Mouse (Mus musculus): ENCODE data around the gene Cdhr5. TPM values are rescaled to one million over a fixed set of nuclear protein-coding genes. Genes with fewer than 3 reads are reported as not detected.
A peak's percentile ranks its signal among the peaks of the same experiment; 100 is the strongest.

The Cdhr5 gene
- polyA plus RNA-seq, 1 experiment from 2014 or later: 1.6 TPM

GRCm38 (mm10) chr7:141301386-141301785 is 24.8 kb upstream of the Cdhr5 start:
- Histone ChIP-seq H3K9me3 (replicated peaks; ENCODE audit: control insufficient read depth, low read length) (no peaks in the 10 kb centered on the region), H3K27me3 (ENCODE audit: control insufficient read depth, insufficient read depth, low read length) (no peaks in the 10 kb centered on the region), H3K4me3 (ENCODE audit: low read length) (no peak overlapping the region), H3K36me3 (ENCODE audit: control insufficient read depth, insufficient read depth) (peaks cover 41% of the 10 kb centered on the region), H3K9ac (ENCODE audit: low read length) (no peak overlapping the region), H3K4me2 (ENCODE audit: low read depth, low read length) (no peak overlapping the region), H3K27ac (ENCODE audit: low read length) (no peak overlapping the region), H3K4me1 (ENCODE audit: control insufficient read depth, insufficient read depth, low read length) (no peaks in the 10 kb centered on the region)
- ATAC-seq (replicated peaks; ENCODE audit: extremely low read depth, insufficient read depth, low FRiP score): no peak
- 96% methylated on average over 9 of the region's 9 CpGs for WGBS

- Histone ChIP-seq H3K27me3 (ENCODE audit: control insufficient read depth, insufficient read depth, low read length) (peaks cover 15% of the 10 kb centered on the region), H3K36me3 (ENCODE audit: control insufficient read depth, insufficient read depth) (peaks cover 29% of the 10 kb centered on the region), H3K4me2 (ENCODE audit: low read depth, low read length) (no peak overlapping the region), H3K4me3 (ENCODE audit: low read length) (no peak overlapping the region), H3K27ac (ENCODE audit: low read length) (no peak overlapping the region), H3K9me3 (replicated peaks; ENCODE audit: control insufficient read depth, low read length) (no peaks in the 10 kb centered on the region), H3K4me1 (ENCODE audit: control insufficient read depth, insufficient read depth, low read length) (0 out of 2 replicates have a peak, but pooled peaks cover 1% of the 10 kb centered on the region), H3K9ac (ENCODE audit: low read length) (no peak overlapping the region)
- 91% methylated on average over 8 of the region's 8 CpGs for WGBS
- no peak for ATAC-seq (replicated peaks; ENCODE audit: extremely low read depth, insufficient read depth, low FRiP score)
Measured at GRCm38 (mm10) chr7:141299175-141299574, 22.6 kb upstream of the Cdhr5 start.

- Histone ChIP-seq H3K4me1 (ENCODE audit: control insufficient read depth, insufficient read depth, low read length) (peaks cover 12% of the 10 kb centered on the region), H3K36me3 (ENCODE audit: control insufficient read depth, insufficient read depth) (peaks cover 23% of the 10 kb centered on the region), H3K27ac (ENCODE audit: low read length) (no peak overlapping the region), H3K9ac (ENCODE audit: low read length) (no peak overlapping the region), H3K9me3 (replicated peaks; ENCODE audit: control insufficient read depth, low read length) (no peaks in the 10 kb centered on the region), H3K4me2 (ENCODE audit: low read depth, low read length) (no peak overlapping the region), H3K4me3 (ENCODE audit: low read length) (no peak overlapping the region), H3K27me3 (ENCODE audit: control insufficient read depth, insufficient read depth, low read length) (peaks cover 24% of the 10 kb centered on the region)
- WGBS: 70% methylated on average over 3 of the region's 3 CpGs
- ATAC-seq (replicated peaks; ENCODE audit: extremely low read depth, insufficient read depth, low FRiP score): no peak
Measured at GRCm38 (mm10) chr7:141297926-141298650, 21.5 kb upstream of the Cdhr5 start.

GRCm38 (mm10) chr7:141294479-141294878 is 17.9 kb upstream of the Cdhr5 start:
- Histone ChIP-seq H3K27ac (ENCODE audit: low read length) (no peak overlapping the region), H3K9me3 (replicated peaks; ENCODE audit: control insufficient read depth, low read length) (no peaks in the 10 kb centered on the region), H3K4me1 (ENCODE audit: control insufficient read depth, insufficient read depth, low read length) (peaks cover 18% of the 10 kb centered on the region), H3K27me3 (ENCODE audit: control insufficient read depth, insufficient read depth, low read length) (peaks cover 47% of the 10 kb centered on the region), H3K4me3 (ENCODE audit: low read length) (peak overlapping the region; percentile 41), H3K4me2 (ENCODE audit: low read depth, low read length) (peak overlapping the region; percentile 62), H3K9ac (ENCODE audit: low read length) (no peak overlapping the region), H3K36me3 (ENCODE audit: control insufficient read depth, insufficient read depth) (peaks cover 9% of the 10 kb centered on the region)
- no peak for ATAC-seq (replicated peaks; ENCODE audit: extremely low read depth, insufficient read depth, low FRiP score)
- WGBS: 5% methylated on average over 22 of the region's 22 CpGs

GRCm38 (mm10) chr7:141293852-141294471 is 17.4 kb upstream of the Cdhr5 start:
- no peak for ATAC-seq (replicated peaks; ENCODE audit: extremely low read depth, insufficient read depth, low FRiP score)
- H3K4me2 ChIP-seq (ENCODE audit: low read depth, low read length): peak overlapping the region; percentile 62
- peaks cover 6% of the 10 kb centered on the region for H3K36me3 ChIP-seq (ENCODE audit: control insufficient read depth, insufficient read depth)
- H3K9ac ChIP-seq (ENCODE audit: low read length): peak overlapping the region; percentile 37
- H3K27me3 ChIP-seq (ENCODE audit: control insufficient read depth, insufficient read depth, low read length): peaks cover 47% of the 10 kb centered on the region
- peaks cover 18% of the 10 kb centered on the region for H3K4me1 ChIP-seq (ENCODE audit: control insufficient read depth, insufficient read depth, low read length)
- 2% methylated on average over 53 of the region's 53 CpGs for WGBS
- H3K27ac ChIP-seq (ENCODE audit: low read length): no peak overlapping the region
- no peaks in the 10 kb centered on the region for H3K9me3 ChIP-seq (replicated peaks; ENCODE audit: control insufficient read depth, low read length)
- H3K4me3 ChIP-seq (ENCODE audit: low read length): peak overlapping the region; percentile 41

- Histone ChIP-seq H3K4me3 (ENCODE audit: low read length) (peak overlapping the region; percentile 51), H3K9me3 (replicated peaks; ENCODE audit: control insufficient read depth, low read length) (no peaks in the 10 kb centered on the region), H3K9ac (ENCODE audit: low read length) (no peak overlapping the region; the same call in 1 of the 2 replicates), H3K36me3 (ENCODE audit: control insufficient read depth, insufficient read depth) (peaks cover 6% of the 10 kb centered on the region), H3K4me2 (ENCODE audit: low read depth, low read length) (peak overlapping the region; percentile 75; the same call in 1 of the 2 replicates), H3K27me3 (ENCODE audit: control insufficient read depth, insufficient read depth, low read length) (peaks cover 47% of the 10 kb centered on the region), H3K4me1 (ENCODE audit: control insufficient read depth, insufficient read depth, low read length) (peaks cover 18% of the 10 kb centered on the region), H3K27ac (ENCODE audit: low read length) (no peak overlapping the region)
- WGBS: 43% methylated on average over 15 of the region's 15 CpGs
- ATAC-seq (replicated peaks; ENCODE audit: extremely low read depth, insufficient read depth, low FRiP score): no peak
Measured at GRCm38 (mm10) chr7:141292583-141293388, 16.2 kb upstream of the Cdhr5 start.

GRCm38 (mm10) chr7:141291921-141292582 is 15.5 kb upstream of the Cdhr5 start, which contains the start of gene Drd4:
Drd4 (plus strand) TSS chr7:141292006.
- H3K4me1 ChIP-seq (ENCODE audit: control insufficient read depth, insufficient read depth, low read length): peaks cover 18% of the 10 kb centered on the region
- peaks cover 47% of the 10 kb centered on the region for H3K27me3 ChIP-seq (ENCODE audit: control insufficient read depth, insufficient read depth, low read length)
- H3K9ac ChIP-seq (ENCODE audit: low read length): peak within 1 kb of the TSS; percentile 60
- no peak for ATAC-seq (replicated peaks; ENCODE audit: extremely low read depth, insufficient read depth, low FRiP score)
- WGBS: 5% methylated on average over 46 of the region's 46 CpGs
- H3K27ac ChIP-seq (ENCODE audit: low read length): no peak within 1 kb of the TSS
- peaks cover 3% of the 10 kb centered on the region for H3K36me3 ChIP-seq (ENCODE audit: control insufficient read depth, insufficient read depth)
- no peaks in the 10 kb centered on the region for H3K9me3 ChIP-seq (replicated peaks; ENCODE audit: control insufficient read depth, low read length)
- peak within 1 kb of the TSS; percentile 75 for H3K4me2 ChIP-seq (ENCODE audit: low read depth, low read length)
- H3K4me3 ChIP-seq (ENCODE audit: low read length): peak within 1 kb of the TSS; percentile 51

- Histone ChIP-seq H3K4me2 (ENCODE audit: low read depth, low read length) (no peak overlapping the region), H3K36me3 (ENCODE audit: control insufficient read depth, insufficient read depth) (no peaks in the 10 kb centered on the region), H3K9me3 (replicated peaks; ENCODE audit: control insufficient read depth, low read length) (no peaks in the 10 kb centered on the region), H3K9ac (ENCODE audit: low read length) (no peak overlapping the region), H3K27ac (ENCODE audit: low read length) (no peak overlapping the region), H3K27me3 (ENCODE audit: control insufficient read depth, insufficient read depth, low read length) (peaks cover 23% of the 10 kb centered on the region), H3K4me1 (ENCODE audit: control insufficient read depth, insufficient read depth, low read length) (peaks cover 5% of the 10 kb centered on the region), H3K4me3 (ENCODE audit: low read length) (no peak overlapping the region)
- 73% methylated on average over 3 of the region's 3 CpGs for whole genome bisulfite sequencing
- ATAC-seq (replicated peaks; ENCODE audit: extremely low read depth, insufficient read depth, low FRiP score): no peak
Measured at GRCm38 (mm10) chr7:141288042-141288441, 11.5 kb upstream of the Cdhr5 start.
